Mouse (Mus musculus) heart, embryonic 11.5 days (tissue): ENCODE results near the gene Cacng7. TPM values are rescaled to one million over a fixed set of nuclear protein-coding genes. Genes with fewer than 3 reads are reported as not detected.
A peak's percentile ranks its signal among the peaks of the same experiment; 100 is the strongest.

Source experiments
- microRNA-seq: library from miRNA; unstranded; fragments of <30 nt; microRNA quantifications from one replicate; pipeline ENCODE4, GENCODE M21; 2016; ENCODE audit warnings: borderline number of aligned reads
- polyA plus RNA-seq: library from polyadenylated mRNA; unstranded; fragments of >200 nt; fragmentation: Nextera tagmentation; extraction: Ambion mirVana; gene quantifications from 2 replicates; pipeline ENCODE4 v1.2.1, GENCODE M21; 2014

The Cacng7 gene
- polyA plus RNA-seq, 1 experiment from 2014 or later, result 0.24 TPM

Small RNA genes within 50 kb of the gene (microRNA-seq; reads per million reads assigned to microRNA genes)
- gene Gm23450, result 5.1 reads per million, percentile 39 among the genes with 10 or more reads in this experiment

Other genes starting within 250 kb of the Cacng7 start
- gene AU018091, start 163.8 kb upstream of the Cacng7 start, polyA plus RNA-seq, result not detected in 2 replicates
- not detected in 2 replicates for gene Nlrp12, start 83.2 kb upstream of the Cacng7 start, polyA plus RNA-seq
- 221 and 235 TPM in 2 replicates for gene Myadm, start 43.9 kb upstream of the Cacng7 start, polyA plus RNA-seq
- gene Prkcg, start 43.8 kb upstream of the Cacng7 start, polyA plus RNA-seq, result 0.10 and 0.14 TPM in 2 replicates
- gene Cacng8, start 57.7 kb downstream of the Cacng7 start, polyA plus RNA-seq, result 1.7 and 1.8 TPM in 2 replicates
- 18.3 and 19.0 TPM in 2 replicates for gene Cacng6, start 91.2 kb downstream of the Cacng7 start, polyA plus RNA-seq
- gene Tarm1, start 169.7 kb downstream of the Cacng7 start, polyA plus RNA-seq, result not detected in 2 replicates